Mouse (Mus musculus) midbrain, embryonic 14.5 days (tissue): ENCODE measurements around the gene Slc35e1. TPM values are rescaled to one million over a fixed set of nuclear protein-coding genes. Genes with fewer than 3 reads are reported as not detected.

Experiments
- ATAC-seq: fragments of 200-750 bp; cut with Nextera tagmentation; 2 replicates; pipeline ENCODE4 v1.8.0; 2017; ENCODE audit warnings: moderate number of reproducible peaks, moderate library complexity; ENCODE audit not compliant: low FRiP score, low TSS enrichment
- DNase-seq: peaks from one replicate; pipeline ENCODE4 v3.0.0-alpha.2; 2015
- H3K27ac ChIP-seq: fragments of 300-500 bp; sonication (generic); replicated peaks from 2 replicates; pipeline ENCODE4 v1.5.1; 2014; ENCODE audit warnings: mild to moderate bottlenecking, low read depth, low read length, moderate library complexity
- H3K27me3 ChIP-seq: fragments of 300-500 bp; sonication (generic); 2 replicates; pipeline ENCODE4 v1.6.1; 2014; ENCODE audit warnings: low read length, control low read depth, mixed read lengths; ENCODE audit not compliant: control insufficient read depth, insufficient read depth
- H3K36me3 ChIP-seq: fragments of 300-500 bp; sonication (generic); 2 replicates; pipeline ENCODE4 v1.6.1; 2014; ENCODE audit warnings: low read length, control low read depth; ENCODE audit not compliant: control insufficient read depth, insufficient read depth
- H3K4me1 ChIP-seq: fragments of 300-500 bp; sonication (generic); 2 replicates; pipeline ENCODE4 v1.6.1; 2014; ENCODE audit warnings: mild to moderate bottlenecking, antibody characterized with exemption, low read length, control low read depth; ENCODE audit not compliant: control insufficient read depth, insufficient read depth
- H3K4me2 ChIP-seq: fragments of 300-500 bp; sonication (generic); 2 replicates; pipeline ENCODE4 v1.6.1; 2014; ENCODE audit warnings: mild to moderate bottlenecking, low read length, moderate library complexity
- H3K4me3 ChIP-seq: fragments of 300-500 bp; sonication (generic); replicated peaks from 2 replicates; pipeline ENCODE4 v1.5.1; 2014; ENCODE audit warnings: low read depth, low read length
- H3K9ac ChIP-seq: fragments of 300-500 bp; sonication (generic); replicated peaks from 2 replicates; pipeline ENCODE4 v1.6.1; 2014; ENCODE audit warnings: mild to moderate bottlenecking, low read length, moderate library complexity
- H3K9me3 ChIP-seq: fragments of 300-500 bp; sonication (generic); 2 replicates; pipeline ENCODE4 v1.6.1; 2016; ENCODE audit warnings: low read length, control low read depth, mixed read lengths; ENCODE audit not compliant: control insufficient read depth
- WGBS: fragments of 180-500 bp; shearing (Covaris S2); extraction: QIAGEN DNeasy Blood & Tissue Kit; methylation state at CpG from one replicate; pipeline ENCODE4 v1.1.7; 2014; 5-methylcytosine and 5-hydroxymethylcytosine counted together
- polyA plus RNA-seq: library from polyadenylated mRNA; unstranded; fragments of >200 nt; fragmentation: Nextera tagmentation; extraction: Ambion mirVana; gene quantifications from 2 replicates; pipeline ENCODE4 v1.2.1, GENCODE M21; 2014

Gene Slc35e1
- polyA plus RNA-seq, 1 experiment from 2014 or later = 10.0 TPM

DNA sequence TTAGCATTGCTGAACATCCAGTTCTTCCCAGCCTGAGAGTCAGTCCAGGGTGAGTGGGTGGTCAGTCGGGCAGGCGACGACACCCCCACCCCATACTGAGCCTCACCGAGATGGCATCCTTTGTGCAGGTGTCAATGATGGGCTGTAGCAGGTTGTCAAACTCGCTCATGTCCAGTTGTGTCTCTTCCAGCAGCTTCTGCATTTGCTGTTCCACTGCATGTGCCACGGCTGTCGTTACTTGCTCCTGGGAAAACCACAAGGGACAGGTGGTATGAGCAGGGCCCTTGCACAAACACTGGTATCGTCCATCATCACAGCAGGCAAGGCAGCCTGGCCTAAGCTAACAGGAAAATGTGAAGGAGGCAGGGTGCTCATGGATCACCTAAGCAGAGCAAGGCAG, 22.4 kb downstream of the Slc35e1 start:
- 0 out of 2 replicates have a peak, but pooled peaks cover 4% of the 10 kb centered on the region for H3K4me1 ChIP-seq
- H3K27me3 ChIP-seq = no peaks in the 10 kb centered on the region
- no peak overlapping the region for H3K4me3 ChIP-seq
- 95% methylated on average over 8 of the region's 8 CpGs for WGBS
- H3K27ac ChIP-seq = no peak overlapping the region
- ATAC-seq (no peak), DNase-seq (no peak)
- H3K36me3 ChIP-seq = peaks cover 78% of the 10 kb centered on the region
- H3K9ac ChIP-seq = no peak overlapping the region
- no peaks in the 10 kb centered on the region for H3K9me3 ChIP-seq
- no peak overlapping the region for H3K4me2 ChIP-seq

DNA sequence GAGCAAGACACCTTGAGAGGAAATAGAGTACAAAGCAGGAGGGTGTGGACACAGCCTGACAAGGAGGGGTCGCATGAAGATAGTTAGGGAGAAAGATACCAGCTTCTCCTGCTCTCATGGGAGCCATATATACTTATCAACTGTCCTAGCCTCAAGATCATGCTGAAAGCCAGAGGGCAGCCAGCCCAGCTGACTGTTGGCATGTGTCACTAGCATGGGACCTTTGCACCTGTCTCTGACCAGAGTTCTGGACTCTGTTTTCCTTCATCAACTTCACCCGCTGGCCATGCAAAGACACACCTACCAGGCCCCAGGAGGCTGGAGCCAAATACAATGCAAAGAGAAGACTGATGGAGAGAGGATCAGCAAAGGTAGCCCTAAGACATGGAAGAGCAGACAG, 23.2 kb downstream of the Slc35e1 start:
- H3K4me1 ChIP-seq = 0 out of 2 replicates have a peak, but pooled peaks cover 2% of the 10 kb centered on the region
- no peak overlapping the region for H3K27ac ChIP-seq
- no peaks in the 10 kb centered on the region for H3K9me3 ChIP-seq
- H3K27me3 ChIP-seq = no peaks in the 10 kb centered on the region
- no peak overlapping the region for H3K4me2 ChIP-seq
- DNase-seq (no peak), ATAC-seq (no peak)
- WGBS = 93% methylated on average over 2 of the region's 2 CpGs
- H3K4me3 ChIP-seq = no peak overlapping the region
- no peak overlapping the region for H3K9ac ChIP-seq
- peaks cover 85% of the 10 kb centered on the region for H3K36me3 ChIP-seq

DNA sequence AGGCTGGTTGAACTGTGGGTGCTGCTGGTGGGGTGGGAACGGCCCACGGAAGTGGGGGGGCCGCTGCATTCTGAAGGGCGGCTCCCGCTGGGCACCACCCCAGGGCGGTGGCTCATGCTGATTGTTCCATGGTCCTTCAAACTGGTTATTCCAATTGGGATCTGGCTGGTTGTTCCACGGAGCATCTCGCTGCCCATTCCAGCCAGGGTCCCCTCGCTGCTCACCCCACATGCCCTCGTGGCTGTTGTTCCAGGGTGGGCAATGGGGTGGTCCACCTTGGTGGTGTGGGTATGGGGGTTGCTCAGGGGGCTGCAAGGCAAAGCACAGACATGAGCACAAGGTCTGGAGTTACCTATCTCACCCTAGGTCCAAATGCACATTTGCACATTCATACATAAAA, 28.2 kb downstream of the Slc35e1 start:
- Histone ChIP-seq H3K27ac (no peak overlapping the region), H3K4me2 (no peak overlapping the region), H3K4me3 (no peak overlapping the region), H3K9ac (no peak overlapping the region), H3K36me3 (peaks cover 99% of the 10 kb centered on the region), H3K4me1 (no peaks in the 10 kb centered on the region), H3K27me3 (no peaks in the 10 kb centered on the region), H3K9me3 (no peaks in the 10 kb centered on the region)
- ATAC-seq (no peak), DNase-seq (no peak)
- WGBS = 97% methylated on average over 10 of the region's 10 CpGs

DNA sequence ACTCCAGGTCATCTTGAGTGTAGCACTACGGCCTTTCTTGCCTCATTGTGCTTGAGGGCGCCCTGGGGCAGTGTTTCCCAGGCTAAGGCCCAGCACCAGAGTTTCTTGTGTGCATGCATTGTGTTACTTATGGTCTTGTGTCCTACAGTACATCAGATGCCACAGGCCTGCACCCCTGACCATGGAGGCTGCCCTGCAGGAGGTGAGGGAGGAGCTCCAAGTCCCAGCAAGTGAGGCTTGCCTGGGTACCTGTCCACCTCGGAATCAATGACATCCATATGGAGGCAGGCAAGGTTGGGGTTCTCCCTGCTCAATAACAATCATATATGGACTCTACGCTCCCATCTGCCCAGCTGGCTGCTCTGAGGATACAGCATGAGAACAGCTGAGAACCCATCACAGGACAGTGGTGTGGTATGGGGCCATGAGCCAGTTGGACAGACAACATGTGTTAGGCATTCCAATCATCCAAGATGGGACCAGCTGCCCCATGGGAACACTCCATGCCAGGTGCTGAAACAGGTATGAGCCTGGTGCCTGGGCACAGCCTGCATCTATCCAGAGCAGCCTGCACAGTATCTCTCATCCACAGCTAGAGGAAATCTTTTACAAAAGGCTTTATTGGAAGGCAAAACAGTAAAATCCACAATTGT, 32.4 kb downstream of the Slc35e1 start:
- no peaks in the 10 kb centered on the region for H3K27me3 ChIP-seq
- H3K9me3 ChIP-seq = no peaks in the 10 kb centered on the region
- no peak overlapping the region for H3K4me3 ChIP-seq
- H3K36me3 ChIP-seq = peaks cover 78% of the 10 kb centered on the region
- no peak overlapping the region for H3K9ac ChIP-seq
- H3K4me1 ChIP-seq = no peaks in the 10 kb centered on the region
- no peak overlapping the region for H3K27ac ChIP-seq
- 92% methylated on average over 4 of the region's 4 CpGs for WGBS
- DNase-seq = no peak
- no peak overlapping the region for H3K4me2 ChIP-seq
- no peak for ATAC-seq

DNA sequence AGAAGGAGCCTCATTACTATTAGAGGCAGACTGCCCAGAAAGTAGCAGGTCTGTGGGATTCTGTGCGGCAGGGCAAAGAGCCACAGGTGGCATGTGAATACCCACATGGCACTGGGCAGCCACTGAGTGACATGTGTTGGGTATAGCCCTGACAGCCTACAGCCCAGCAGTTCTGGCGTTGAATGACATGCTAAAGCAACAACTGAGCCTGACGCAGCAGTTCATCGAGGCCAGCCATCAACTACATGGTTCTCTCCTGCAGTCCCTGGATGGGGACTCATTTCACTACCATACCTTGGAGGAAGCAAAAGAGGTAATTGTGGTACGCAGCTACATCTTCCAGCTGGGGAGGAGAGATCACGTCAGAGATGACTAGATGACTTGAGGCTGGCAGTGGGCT, 34.0 kb downstream of the Slc35e1 start:
- no peak overlapping the region for H3K27ac ChIP-seq
- 91% methylated on average over 6 of the region's 6 CpGs for WGBS
- H3K36me3 ChIP-seq = peaks cover 77% of the 10 kb centered on the region
- no peaks in the 10 kb centered on the region for H3K9me3 ChIP-seq
- H3K4me3 ChIP-seq = no peak overlapping the region
- no peak for DNase-seq
- no peak overlapping the region for H3K4me2 ChIP-seq
- no peak overlapping the region for H3K9ac ChIP-seq
- no peaks in the 10 kb centered on the region for H3K27me3 ChIP-seq
- no peaks in the 10 kb centered on the region for H3K4me1 ChIP-seq
- no peak for ATAC-seq

DNA sequence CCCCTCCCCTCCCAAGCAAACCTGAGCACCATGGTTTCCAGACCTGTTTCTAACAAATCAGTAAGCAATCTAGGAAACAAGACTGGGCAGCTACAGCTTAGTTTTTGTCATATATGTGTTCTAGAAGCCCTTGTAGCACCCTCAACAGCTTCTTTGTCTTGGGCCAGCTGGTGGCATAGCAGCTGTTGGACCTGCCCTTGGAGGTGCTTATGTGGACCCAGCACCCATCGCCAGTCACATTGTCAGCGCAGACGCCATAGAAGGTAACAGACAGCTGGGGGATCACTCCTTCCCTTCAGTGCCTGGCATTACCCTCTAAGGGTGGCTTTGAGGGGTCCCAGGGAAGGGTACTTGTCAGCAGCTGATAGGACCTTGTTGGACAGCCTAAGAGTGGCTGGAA, 34.6 kb downstream of the Slc35e1 start:
- Histone ChIP-seq H3K27ac (no peak overlapping the region), H3K4me2 (no peak overlapping the region), H3K9ac (no peak overlapping the region), H3K4me3 (no peak overlapping the region), H3K9me3 (no peaks in the 10 kb centered on the region), H3K36me3 (peaks cover 77% of the 10 kb centered on the region), H3K4me1 (no peaks in the 10 kb centered on the region), H3K27me3 (no peaks in the 10 kb centered on the region)
- ATAC-seq = no peak
- 94% methylated on average over 3 of the region's 3 CpGs for WGBS
- no peak for DNase-seq

DNA sequence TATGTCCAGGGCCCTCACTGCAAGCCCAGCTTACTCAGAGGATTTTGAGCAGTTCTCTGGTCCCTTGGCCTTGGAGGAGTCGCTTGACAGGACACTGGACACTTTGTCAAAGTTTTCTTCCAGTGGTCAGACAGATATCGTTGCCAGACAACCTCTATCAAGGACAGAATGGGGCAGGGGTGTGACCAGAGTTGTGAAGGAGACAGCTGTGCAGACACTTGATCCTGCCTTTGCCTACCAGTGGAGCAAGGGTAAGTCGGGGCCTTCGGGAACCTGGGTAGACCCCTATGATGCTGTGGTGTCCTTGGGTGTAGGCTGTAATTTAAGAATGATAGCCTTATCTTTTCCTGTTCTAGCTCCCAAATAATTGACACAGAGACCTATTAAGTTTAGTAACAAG, 37.1 kb downstream of the Slc35e1 start:
- WGBS = 95% methylated on average over 4 of the region's 4 CpGs
- no peak overlapping the region for H3K4me2 ChIP-seq

DNA sequence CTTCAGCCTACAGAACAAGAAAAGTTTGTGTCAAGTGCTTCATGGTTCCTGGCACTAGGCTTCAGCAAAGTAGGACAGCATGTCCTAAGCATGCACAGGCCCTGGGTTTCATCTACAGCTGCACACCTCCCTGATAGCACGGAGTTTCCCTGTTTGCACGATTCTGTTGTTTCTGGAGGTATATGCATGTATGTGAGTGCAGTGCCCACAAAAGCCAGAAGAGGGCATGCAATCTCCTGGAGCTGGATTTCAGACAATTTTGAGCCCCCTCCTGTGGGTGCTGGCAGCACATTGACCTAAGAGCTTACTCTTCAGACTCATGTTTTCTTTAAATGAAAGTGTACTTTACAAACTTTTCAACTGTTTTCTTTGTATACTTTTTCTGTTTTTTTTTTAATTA, 38.5 kb downstream of the Slc35e1 start:
- Histone ChIP-seq H3K27ac (no peak overlapping the region), H3K4me3 (no peak overlapping the region), H3K4me1 (no peaks in the 10 kb centered on the region), H3K4me2 (no peak overlapping the region), H3K9ac (no peak overlapping the region), H3K9me3 (no peaks in the 10 kb centered on the region), H3K27me3 (no peaks in the 10 kb centered on the region), H3K36me3 (peaks cover 74% of the 10 kb centered on the region)
- no peak for DNase-seq
- ATAC-seq = no peak
- 94% methylated on average over 2 of the region's 2 CpGs for WGBS

More for the DNA sequence above, 37.1 kb downstream of the Slc35e1 start:
- Histone ChIP-seq H3K27ac (no peak overlapping the region), H3K9ac (no peak overlapping the region), H3K4me3 (no peak overlapping the region), H3K9me3 (no peaks in the 10 kb centered on the region), H3K36me3 (peaks cover 73% of the 10 kb centered on the region), H3K27me3 (no peaks in the 10 kb centered on the region), H3K4me1 (no peaks in the 10 kb centered on the region)
- no peak for ATAC-seq
- no peak for DNase-seq

DNA sequence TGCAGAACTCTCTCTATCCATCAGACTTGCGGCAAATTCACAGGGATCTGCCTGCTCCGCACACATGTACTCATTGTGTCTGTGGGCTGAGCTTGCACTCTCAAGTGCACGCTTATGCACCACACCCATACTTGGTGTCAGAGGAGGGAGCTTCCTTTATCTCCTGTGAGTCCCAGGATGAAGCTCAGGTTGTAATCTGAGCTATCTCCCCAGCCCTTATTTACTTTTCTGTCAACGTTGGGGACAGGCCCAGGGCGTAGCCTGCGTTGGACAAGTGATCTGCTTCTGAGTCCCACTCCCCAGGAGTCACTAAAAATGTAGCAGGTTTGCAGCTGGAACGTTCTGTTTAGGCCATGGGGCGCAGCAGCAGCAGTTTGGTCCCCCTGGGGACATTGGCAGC, 40.9 kb downstream of the Slc35e1 start:
- DNase-seq (no peak), ATAC-seq (no peak)
- H3K36me3 ChIP-seq = peaks cover 60% of the 10 kb centered on the region
- H3K4me2 ChIP-seq = no peak overlapping the region
- WGBS = 91% methylated on average over 8 of the region's 8 CpGs
- no peak overlapping the region for H3K27ac ChIP-seq
- no peaks in the 10 kb centered on the region for H3K4me1 ChIP-seq
- no peaks in the 10 kb centered on the region for H3K9me3 ChIP-seq
- no peak overlapping the region for H3K4me3 ChIP-seq
- no peaks in the 10 kb centered on the region for H3K27me3 ChIP-seq
- H3K9ac ChIP-seq = no peak overlapping the region
